Mouse (Mus musculus) liver, adult 2 months (tissue): Measurements from ENCODE around the gene Rpp38.

Experiments used
- CTCF ChIP-seq: fragments of 200-500 bp; IDR thresholded peaks from 2 replicates; pipeline ENCODE4 v1.5.1; 2011; ENCODE audit warnings: low read depth, low read length, control low read depth
- POLR2A ChIP-seq: fragments of 200-500 bp; IDR thresholded peaks from 2 replicates; pipeline ENCODE4 v1.6.1; 2011; ENCODE audit warnings: low read length, control low read depth; ENCODE audit not compliant: insufficient read depth; ENCODE audit errors: extremely low read depth

GRCm38 (mm10) chr2:3285709-3286108 lies 46.7 kb downstream of the Rpp38 start:
- TF ChIP-seq POLR2A (no peak), CTCF (no peak)
